Comparison of ENCODE assay signal across 33 mouse cellular contexts in genomic region chr17:88196322-88196721, GRCm38 (mm10).
DNase-seq lines count a peak whose midpoint lies in the region; ATAC-seq and TF ChIP-seq lines count a peak whose summit lies in the region.
"Had no signal": no experiment of that assay in that cellular context is flagged by ENCODE, and none has a peak within 500 bp of the region (broad histone marks: within the 10 kb centered on the region; RNA-seq: fewer than 3 reads in every experiment).

No protein-coding gene starts in this region.

- TF ChIP-seq RAD21 in MEL (IDR thresholded peaks at IDR 0.05; ENCODE audit: low read depth, low read length): no peak

- H3K36me3 ChIP-seq in limb, embryonic 15.5 days: no peaks in the 10 kb centered on the region
- no peaks in the 10 kb centered on the region for H3K36me3 ChIP-seq in limb, embryonic 10.5 days
- no peaks in the 10 kb centered on the region for H3K36me3 ChIP-seq in MEL (ENCODE audit: control insufficient read depth in 1 of 2, insufficient read depth in 2 of 2, low read length in 2 of 2)
- H3K36me3 ChIP-seq: embryonic facial prominence, embryonic 10.5 days; embryonic facial prominence, embryonic 15.5 days; heart, embryonic 13.5 days; midbrain, embryonic 15.5 days had no signal

- ATAC-seq in limb, embryonic 15.5 days (ENCODE audit: insufficient number of reproducible peaks, low FRiP score, low TSS enrichment, low read depth): no peak
- no peak for ATAC-seq in frontal cortex, adult (ENCODE audit: low TSS enrichment)
- ATAC-seq: forebrain, embryonic 13.5 days; hindbrain, embryonic 16.5 days; midbrain, embryonic 15.5 days had no signal

- H3K9me3 ChIP-seq in limb, embryonic 15.5 days: no peaks in the 10 kb centered on the region
- no peaks in the 10 kb centered on the region for H3K9me3 ChIP-seq in limb, embryonic 10.5 days (replicated peaks)
- H3K9me3 ChIP-seq in MEL (replicated peaks; ENCODE audit: insufficient read depth, low read length): no peaks in the 10 kb centered on the region
- H3K9me3 ChIP-seq: embryonic facial prominence, embryonic 10.5 days; embryonic facial prominence, embryonic 15.5 days; forebrain, embryonic 13.5 days; heart, embryonic 13.5 days; midbrain, embryonic 15.5 days had no signal

- no peak for TF ChIP-seq POLR2A in MEL (IDR thresholded peaks at IDR 0.05; ENCODE audit: control insufficient read depth in 1 of 2, insufficient read depth in 1 of 2, low read depth in 1 of 2, low read length in 2 of 2, poor library complexity in 1 of 2)
- no peak for TF ChIP-seq POLR2A in embryonic fibroblast, embryonic 13.5 days (IDR thresholded peaks at IDR 0.05; ENCODE audit: low read depth, low read length)

- no peak overlapping the region for H3K4me3 ChIP-seq in limb, embryonic 15.5 days
- H3K4me3 ChIP-seq in limb, embryonic 10.5 days: no peak overlapping the region
- no peak overlapping the region for H3K4me3 ChIP-seq in MEL (ENCODE audit: control insufficient read depth in 1 of 2, insufficient read depth in 1 of 2, low read depth in 2 of 2, low read length in 2 of 2)
- H3K4me3 ChIP-seq in embryonic fibroblast, embryonic 13.5 days (ENCODE audit: insufficient read depth, low read length): no peak overlapping the region
- H3K4me3 ChIP-seq: embryonic facial prominence, embryonic 10.5 days; embryonic facial prominence, embryonic 15.5 days; forebrain, embryonic 13.5 days; heart, adult 2 months; heart, embryonic 13.5 days; midbrain, embryonic 15.5 days had no signal

- 0 out of 2 replicates have a peak overlapping the region, but pooled peaks have one; percentile 44 for H3K27ac ChIP-seq in limb, embryonic 15.5 days
- no peak overlapping the region for H3K27ac ChIP-seq in limb, embryonic 10.5 days
- no peak overlapping the region for H3K27ac ChIP-seq in MEL (ENCODE audit: control insufficient read depth, low read depth, low read length)
- H3K27ac ChIP-seq in embryonic fibroblast, embryonic 13.5 days (ENCODE audit: insufficient read depth, low read length): peak overlapping the region; percentile 90
- H3K27ac ChIP-seq: embryonic facial prominence, embryonic 10.5 days; embryonic facial prominence, embryonic 15.5 days; forebrain, embryonic 13.5 days; heart, adult 2 months; heart, embryonic 13.5 days; kidney, postnatal 0 days; liver, embryonic 14.5 days; midbrain, embryonic 15.5 days had no signal

- no peak overlapping the region for H3K4me2 ChIP-seq in limb, embryonic 15.5 days
- H3K4me2 ChIP-seq: embryonic facial prominence, embryonic 15.5 days; forebrain, embryonic 13.5 days; heart, embryonic 13.5 days; lung, embryonic 14.5 days; midbrain, embryonic 15.5 days had no signal

- 71% methylated on average over 1 of the region's 1 CpGs for WGBS in limb, embryonic 15.5 days
- 83% methylated on average over 1 of the region's 1 CpGs for WGBS in limb, embryonic 10.5 days

- H3K27me3 ChIP-seq in limb, embryonic 15.5 days: no peaks in the 10 kb centered on the region
- H3K27me3 ChIP-seq in limb, embryonic 10.5 days (ENCODE audit: low read depth, poor library complexity, severe bottlenecking): no peaks in the 10 kb centered on the region
- no peaks in the 10 kb centered on the region for H3K27me3 ChIP-seq in MEL (ENCODE audit: control insufficient read depth in 1 of 2, insufficient read depth in 2 of 2, low read length in 2 of 2)
- H3K27me3 ChIP-seq: embryonic facial prominence, embryonic 15.5 days; forebrain, embryonic 13.5 days; heart, embryonic 13.5 days; midbrain, embryonic 15.5 days; Patski had no signal

- DNase-seq in limb, embryonic 10.5 days (ENCODE audit: low spot score): no peak
- DNase-seq in MEL (ENCODE audit: low read depth, low spot score): no peak
- DNase-seq in embryo, embryonic 10.5 days (ENCODE audit: low spot score): no peak
- DNase-seq in cerebellum, adult 9-11 months: no peak
- DNase-seq: adrenal gland, postnatal 10 days; B cell, adult 2 months; cerebellum, adult 18-20 months; cerebellum, postnatal 14 days; heart, adult 2 months; heart, postnatal 10 days; kidney, adult 8-10 months; kidney, postnatal 4 days; layer of hippocampus, postnatal 36 days; left cerebral cortex, postnatal 4 days; liver; lung, embryonic 14.5 days; lung, postnatal 14 days; right cerebral cortex, adult 18-20 months; right cerebral cortex, postnatal 4 days; thymus, adult 2 months; thymus, postnatal 36 days had no signal

- no peaks in the 10 kb centered on the region for H3K4me1 ChIP-seq in limb, embryonic 15.5 days
- no peaks in the 10 kb centered on the region for H3K4me1 ChIP-seq in limb, embryonic 10.5 days
- H3K4me1 ChIP-seq in MEL (ENCODE audit: control insufficient read depth in 1 of 2, insufficient read depth in 2 of 2, low read length in 2 of 2): no peaks in the 10 kb centered on the region
- peaks cover 9% of the 10 kb centered on the region for H3K4me1 ChIP-seq in embryonic fibroblast, embryonic 13.5 days (ENCODE audit: control insufficient read depth, insufficient read depth, low read length)
- H3K4me1 ChIP-seq: embryonic facial prominence, embryonic 10.5 days; forebrain, embryonic 13.5 days; heart, embryonic 13.5 days; midbrain, embryonic 15.5 days had no signal

- no peaks in the 10 kb centered on the region for H3K79me2 ChIP-seq in MEL (ENCODE audit: control insufficient read depth, insufficient read depth, low read length, poor library complexity)

- H3K9ac ChIP-seq in limb, embryonic 15.5 days: no peak overlapping the region
- H3K9ac ChIP-seq in MEL (ENCODE audit: control insufficient read depth, low read depth, low read length, poor library complexity, severe bottlenecking): no peak overlapping the region
- H3K9ac ChIP-seq: embryonic facial prominence, embryonic 15.5 days; forebrain, embryonic 13.5 days; heart, embryonic 13.5 days; liver, embryonic 14.5 days; lung, embryonic 14.5 days; midbrain, embryonic 15.5 days had no signal

- no peak for TF ChIP-seq EP300 in MEL (IDR thresholded peaks at IDR 0.05; ENCODE audit: low read depth in 1 of 2, low read length in 2 of 2)

- no peak for TF ChIP-seq CTCF in MEL (IDR thresholded peaks at IDR 0.05 in 2 of 3, conservative IDR thresholded peaks at IDR 0.05 in 1 of 3; ENCODE audit: control insufficient read depth in 1 of 3, insufficient read depth in 1 of 3, low read depth in 2 of 3, low read length in 3 of 3, poor library complexity in 1 of 3, severe bottlenecking in 1 of 3)
- no peak for TF ChIP-seq CTCF in embryonic fibroblast, embryonic 13.5 days (IDR thresholded peaks at IDR 0.05; ENCODE audit: borderline replicate concordance, insufficient read depth, low read length)

TF ChIP-seq in MEL, 35 proteins besides CTCF, POLR2A, EP300 and RAD21:
- TF ChIP-seq MYB (IDR thresholded peaks at IDR 0.05; ENCODE audit: low read depth, low read length) (no peak), E2F4 (IDR thresholded peaks at IDR 0.05; ENCODE audit: borderline replicate concordance, low read depth, low read length) (no peak), MAZ (IDR thresholded peaks at IDR 0.05; ENCODE audit: low read depth, low read length) (no peak), UBTF (IDR thresholded peaks at IDR 0.05; ENCODE audit: borderline replicate concordance, insufficient read depth, low read depth, low read length) (no peak), GATA1 (IDR thresholded peaks at IDR 0.05; ENCODE audit: low read depth, low read length) (no peak), TBP (IDR thresholded peaks at IDR 0.05; ENCODE audit: low read depth, low read length) (no peak), ZNF384 (IDR thresholded peaks at IDR 0.05; ENCODE audit: low read depth, low read length) (peak; percentile 73; the same call in 1 of the 2 replicates), GABPA (IDR thresholded peaks at IDR 0.05; ENCODE audit: low read depth, low read length) (no peak)

Comparison
In these comparisons a context has a peak if more than half of its experiments do, and no peak if none do; other contexts are left out.
1. H3K27ac ChIP-seq: peak in limb, embryonic 15.5 days (single experiment) and embryonic fibroblast, embryonic 13.5 days (single experiment); none in limb, embryonic 10.5 days (single experiment) and MEL (single experiment).